Mouse (Mus musculus) frontal cortex, postnatal 14 days (tissue): ENCODE data around the gene Tatdn2.
"Not testable (repeated sequence)": the region's sequence is repeated elsewhere in the genome, so short reads cannot be mapped to it uniquely, and the experiment has no call there.

ENCODE experiments used
- DNase-seq, 2 experiments: peaks; one replicate each; pipeline ENCODE4 v3.0.0; 2022; ENCODE audit warnings: low spot score in 2 of 2

Tatdn2 gene

DNA sequence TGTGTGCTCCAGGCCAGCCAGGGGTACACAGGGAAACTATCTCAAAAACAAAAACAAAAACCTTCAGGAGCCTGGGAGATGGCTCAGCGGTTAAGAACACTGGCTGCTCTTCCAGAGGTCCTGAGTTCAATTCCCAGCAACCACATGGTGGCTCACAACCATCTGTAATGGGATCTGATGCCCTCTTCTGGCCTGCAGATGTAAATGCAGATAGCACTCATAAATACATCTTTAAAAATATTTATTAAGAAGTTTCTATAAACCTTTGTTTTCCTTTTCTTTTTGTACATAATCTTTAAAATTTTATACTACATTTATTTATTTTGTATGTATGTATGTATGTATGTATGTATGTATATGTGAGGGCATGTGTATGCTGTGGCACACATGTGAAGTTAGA is 24.8 kb upstream of the Tatdn2 start:
- DNase-seq: not testable (repeated sequence)

DNA sequence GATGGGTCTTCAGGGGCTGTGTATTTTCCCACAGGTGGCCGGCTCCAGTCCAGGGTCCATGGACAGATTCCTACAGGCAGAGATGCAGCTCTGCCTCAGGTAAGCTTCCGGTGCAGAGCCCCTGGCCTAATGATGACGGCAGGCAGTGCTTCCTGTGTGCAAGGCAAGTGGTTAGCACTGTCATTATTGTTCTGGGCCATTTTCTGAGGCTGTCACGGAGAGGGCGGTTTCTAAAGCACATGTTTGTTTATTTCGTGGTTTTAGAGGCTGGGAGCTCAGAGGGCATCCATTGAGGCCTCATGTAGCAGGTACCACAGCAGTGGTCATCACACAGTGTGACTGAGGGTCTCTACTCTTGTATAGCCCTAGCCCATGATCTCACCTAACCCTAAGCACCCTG is 23.9 kb upstream of the Tatdn2 start:
- no peak for DNase-seq

DNA sequence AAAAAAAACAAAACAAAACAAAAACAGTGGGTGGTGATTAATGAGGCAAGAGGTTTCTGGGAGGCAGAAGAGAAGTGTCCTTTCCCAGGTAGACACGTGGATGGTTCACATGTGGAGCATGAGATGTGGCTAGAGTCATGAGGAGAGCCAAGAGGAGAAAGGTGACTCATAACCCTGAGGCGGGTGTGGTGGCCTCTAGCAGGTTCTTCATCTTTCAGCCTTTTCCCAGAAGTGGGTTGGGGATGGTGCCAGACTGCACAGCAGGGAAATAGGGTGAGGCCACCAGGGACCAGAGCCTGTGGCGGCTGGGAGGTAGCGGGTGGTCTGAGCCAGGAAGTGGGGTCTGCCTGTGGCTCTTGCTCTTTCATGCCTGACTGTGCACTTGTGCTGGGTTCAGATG is 21.6 kb upstream of the Tatdn2 start:
- no peak for DNase-seq

DNA sequence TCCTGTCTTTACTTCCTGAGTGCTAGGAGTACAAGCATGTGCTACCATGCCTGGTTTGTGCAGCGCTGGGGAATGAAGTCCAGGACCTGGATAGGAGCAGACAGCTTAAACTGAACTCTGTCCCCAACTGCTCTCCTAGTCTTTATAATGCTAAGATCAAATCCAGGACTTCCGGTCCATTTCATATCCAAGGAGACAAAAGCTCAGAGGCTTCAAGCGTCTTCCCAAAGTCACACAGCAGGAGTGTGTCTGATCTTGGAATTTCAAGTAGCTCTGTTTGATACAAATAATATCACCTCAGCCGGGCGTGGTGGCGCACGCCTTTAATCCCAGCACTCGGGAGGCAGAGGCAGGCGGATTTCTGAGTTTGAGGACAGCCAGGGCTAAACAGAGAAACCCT is 20.9 kb upstream of the Tatdn2 start:
- DNase-seq: no peak

DNA sequence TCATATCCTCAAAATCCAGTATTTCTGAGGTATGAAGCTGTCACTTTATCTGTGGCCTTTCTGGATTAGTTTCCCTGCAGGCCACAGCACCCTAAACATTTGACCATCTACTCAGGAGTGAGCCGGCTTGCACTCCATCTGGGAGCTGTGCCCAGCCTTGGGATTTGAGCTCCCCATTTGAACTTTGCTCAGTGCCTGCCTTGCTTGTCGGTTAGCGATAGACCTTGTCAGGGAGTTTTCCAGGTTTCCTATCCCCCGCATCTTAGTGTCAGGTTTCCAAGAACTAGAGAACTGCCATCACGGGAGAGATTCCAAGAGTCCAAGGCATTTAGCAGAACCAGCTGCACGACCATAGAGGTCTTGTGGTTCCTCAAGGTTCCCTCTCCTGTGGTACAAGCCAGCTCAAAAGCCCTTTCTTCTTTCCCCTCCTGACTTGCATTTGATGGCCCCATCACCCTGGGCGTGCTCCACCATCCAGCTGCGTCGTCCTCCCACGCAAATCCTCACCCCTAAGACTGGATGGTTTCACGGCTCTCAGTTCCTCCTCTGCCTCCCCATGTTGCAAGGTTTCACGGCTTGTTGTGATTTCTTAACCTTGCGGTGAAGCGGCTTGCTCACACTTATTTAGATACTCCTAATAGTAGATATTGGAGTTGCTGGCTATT is 19.6 kb upstream of the Tatdn2 start:
- DNase-seq: no peak

DNA sequence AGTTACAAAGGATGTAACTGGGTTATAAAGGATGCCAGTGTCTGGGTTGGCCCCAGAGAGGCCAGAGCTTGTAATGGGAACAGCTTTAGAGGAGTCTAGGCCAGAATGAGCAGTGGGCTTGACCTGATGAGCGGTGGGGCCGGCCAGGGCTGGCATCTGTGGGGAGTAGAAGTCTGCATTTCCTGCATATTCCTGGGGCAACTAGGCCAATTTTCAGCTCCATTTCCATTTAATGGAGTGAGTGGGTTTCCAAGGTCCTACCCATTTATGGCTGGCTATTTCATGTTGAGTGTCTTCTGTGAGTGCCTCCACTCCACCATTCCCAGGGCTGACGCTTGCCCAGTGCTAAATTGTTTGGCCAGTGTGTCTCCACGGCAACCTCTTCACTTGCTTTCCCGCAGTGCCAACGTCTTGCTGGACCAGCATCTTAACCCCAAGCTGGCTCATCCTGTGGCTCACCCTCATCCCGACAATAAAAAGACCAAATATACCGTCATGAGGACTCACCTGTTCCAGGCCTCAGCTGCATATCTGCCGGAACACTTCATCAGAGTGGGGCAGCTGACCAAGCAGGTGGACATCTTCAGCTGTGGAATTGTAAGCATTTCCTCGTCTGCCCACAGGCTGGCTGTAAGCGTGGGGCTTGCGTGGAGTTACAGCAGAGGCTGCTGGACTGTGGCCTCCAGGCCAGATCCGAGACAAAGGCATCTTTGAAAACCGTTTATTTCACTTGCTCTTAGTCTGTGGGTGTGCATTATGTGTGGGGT is 18.4 kb upstream of the Tatdn2 start:
- DNase-seq: no peak

DNA sequence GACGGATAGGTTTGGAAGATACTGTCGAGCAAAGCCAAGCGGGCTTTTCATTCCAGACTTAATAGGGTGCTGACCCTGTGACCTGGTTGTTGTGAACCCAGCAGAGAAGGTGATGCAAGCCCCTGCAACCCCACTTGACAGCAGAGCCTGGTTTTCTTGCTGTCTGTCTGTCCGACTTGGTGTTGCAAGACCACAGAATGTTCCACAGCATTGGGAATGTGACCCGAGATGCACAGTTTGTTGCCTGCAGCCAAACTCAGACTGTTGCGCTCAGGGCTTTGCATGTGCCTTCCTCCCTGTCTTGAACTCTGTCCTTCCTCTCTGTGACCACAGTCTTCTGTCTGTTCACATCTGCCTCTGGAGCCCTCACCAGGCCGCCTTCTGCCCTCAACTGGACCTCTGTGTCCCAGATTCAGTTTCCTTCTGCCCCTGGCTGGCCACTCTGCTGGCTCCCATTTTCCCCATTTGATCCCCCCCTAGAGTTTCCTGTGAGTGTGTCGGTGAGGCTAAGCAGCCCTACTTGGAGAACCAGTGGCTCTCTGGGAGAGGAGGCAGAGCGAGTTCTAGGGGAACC is 16.8 kb upstream of the Tatdn2 start:
- no peak for DNase-seq

DNA sequence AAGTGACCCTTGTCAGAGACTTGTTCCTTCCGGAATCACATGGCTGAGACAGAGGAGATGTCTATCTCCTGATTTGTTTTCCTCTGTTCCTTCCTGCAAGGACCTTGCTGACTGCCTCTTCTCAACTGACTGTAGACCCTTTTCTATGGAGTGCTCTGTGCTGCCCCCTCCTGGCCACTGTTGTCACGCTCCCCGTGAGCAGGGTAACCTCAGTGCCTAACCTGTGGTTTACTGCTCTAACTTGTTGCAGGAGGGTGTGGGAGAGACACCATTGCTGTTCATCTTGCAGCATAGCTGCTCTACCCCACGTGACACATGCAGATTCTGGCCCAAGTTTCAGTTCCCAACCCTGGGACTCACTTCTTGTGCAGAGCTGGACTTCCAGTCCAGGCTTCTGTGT is 15.6 kb upstream of the Tatdn2 start:
- DNase-seq: peak; percentile 62 to 76

DNA sequence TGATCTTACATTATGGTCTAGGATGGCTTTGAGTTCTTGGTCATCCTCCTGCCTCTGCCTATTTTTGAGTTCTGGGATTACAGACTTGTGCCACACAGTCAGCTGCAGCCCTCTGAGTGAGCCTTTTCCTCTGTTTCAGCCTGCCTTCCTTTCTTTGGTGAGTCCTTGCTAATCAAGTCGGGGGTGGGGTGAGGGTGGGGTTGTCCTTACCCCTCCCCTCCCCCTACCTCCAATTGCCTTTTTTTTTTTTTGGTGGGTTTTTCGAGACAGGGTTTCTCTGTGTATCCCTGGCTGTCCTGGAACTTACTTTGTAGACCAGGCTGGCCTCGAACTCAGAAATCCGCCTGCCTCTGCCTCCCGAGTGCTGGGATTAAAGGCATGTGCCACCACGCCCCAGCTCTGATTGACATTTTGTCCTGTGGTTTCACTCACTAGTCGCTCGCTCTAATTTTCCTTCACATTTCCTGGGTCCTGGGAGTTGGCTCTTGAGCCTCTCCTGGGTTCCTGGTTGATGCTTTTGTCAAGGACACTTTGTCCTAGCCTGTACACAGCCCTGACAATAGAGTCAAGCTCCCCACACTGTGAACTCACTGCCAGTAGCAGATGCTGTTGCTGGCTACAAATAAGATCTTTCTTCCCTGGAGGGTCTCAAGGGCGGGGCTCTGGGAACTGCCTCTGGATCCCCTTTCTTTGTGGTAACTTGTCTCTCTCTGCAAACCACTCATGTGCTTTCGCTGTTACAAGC is 13.6 kb upstream of the Tatdn2 start:
- DNase-seq: no peak

DNA sequence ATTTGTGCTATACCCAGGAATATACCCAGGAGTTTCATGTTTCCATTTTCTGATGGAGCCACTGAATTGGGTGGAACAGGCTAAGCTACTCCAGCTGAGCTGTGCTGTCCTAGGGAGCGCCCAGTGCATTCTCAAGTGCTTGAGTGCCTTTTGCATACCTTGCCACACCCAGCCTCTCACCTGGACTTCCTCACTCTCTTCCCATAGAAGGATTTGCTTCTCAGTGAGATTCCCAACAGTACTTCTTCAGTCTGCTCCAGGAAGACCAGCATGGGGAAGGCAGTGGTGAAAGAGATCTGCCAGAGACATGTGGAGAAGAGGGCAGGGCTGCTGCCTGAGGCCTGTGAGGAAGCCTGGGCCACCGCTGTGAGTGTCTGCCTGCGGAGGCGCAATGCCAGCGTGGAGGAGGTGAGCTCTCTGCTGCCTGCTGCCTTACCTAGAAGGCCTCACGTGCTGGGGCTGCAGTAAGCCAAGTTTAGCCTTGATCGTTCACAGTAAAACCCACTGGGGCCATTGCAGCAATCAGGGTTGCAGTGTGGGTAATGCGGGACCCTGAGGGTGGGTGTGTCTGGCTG is 10.2 kb upstream of the Tatdn2 start:
- DNase-seq: no peak

DNA sequence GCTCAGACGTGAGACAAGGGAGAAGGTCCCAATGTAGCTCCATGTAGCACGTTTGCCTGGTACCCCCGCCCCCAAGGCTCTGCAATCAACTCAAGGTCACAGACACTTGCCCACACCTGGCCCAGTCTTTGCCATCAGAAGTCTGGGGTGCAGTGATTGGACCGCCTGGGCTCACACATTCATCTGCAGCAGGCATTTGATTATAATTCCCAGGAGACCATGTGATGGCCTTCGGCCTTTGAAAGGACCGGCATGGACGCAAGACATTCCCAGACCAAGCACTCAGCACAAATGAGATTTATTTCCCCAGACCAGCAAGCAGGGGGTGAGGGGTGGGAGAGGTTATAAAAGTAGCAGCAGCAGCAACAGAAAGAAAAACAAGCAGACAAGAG is 6.8 kb upstream of the Tatdn2 start:
- no peak for DNase-seq

DNA sequence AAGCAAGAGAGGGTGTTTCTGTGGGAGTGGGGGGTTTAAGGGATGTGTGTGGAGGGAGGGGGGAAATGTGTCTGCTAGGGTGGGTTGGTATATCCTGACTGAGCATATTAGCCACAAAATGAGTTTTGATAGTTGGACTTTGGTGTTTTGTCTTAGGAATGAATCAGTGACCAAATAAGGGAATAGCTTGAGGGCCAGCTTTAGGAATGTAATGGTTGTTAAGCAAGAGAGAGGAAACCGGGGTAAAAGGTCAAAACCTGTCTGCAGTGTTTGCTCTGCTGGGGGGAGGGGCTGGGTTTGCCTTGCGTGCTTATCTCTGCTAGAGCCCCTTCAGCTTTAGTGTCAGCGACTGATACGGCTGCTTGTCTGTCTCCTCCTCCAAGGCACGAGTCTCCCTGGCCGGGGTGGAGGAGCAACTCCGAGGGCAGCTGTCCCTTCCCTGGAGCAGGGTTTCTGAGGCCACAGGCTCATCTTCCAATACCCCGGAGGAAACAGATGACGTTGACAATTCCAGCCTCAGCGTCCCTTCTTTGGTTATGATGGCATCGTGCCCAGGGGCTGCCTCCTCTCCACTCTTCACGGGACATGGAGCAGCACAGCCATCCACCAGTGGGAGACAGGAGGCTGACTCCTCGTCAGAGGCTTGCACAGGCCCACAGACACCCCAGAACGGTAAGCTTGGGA is 6.3 kb upstream of the Tatdn2 start:
- DNase-seq: no peak

DNA sequence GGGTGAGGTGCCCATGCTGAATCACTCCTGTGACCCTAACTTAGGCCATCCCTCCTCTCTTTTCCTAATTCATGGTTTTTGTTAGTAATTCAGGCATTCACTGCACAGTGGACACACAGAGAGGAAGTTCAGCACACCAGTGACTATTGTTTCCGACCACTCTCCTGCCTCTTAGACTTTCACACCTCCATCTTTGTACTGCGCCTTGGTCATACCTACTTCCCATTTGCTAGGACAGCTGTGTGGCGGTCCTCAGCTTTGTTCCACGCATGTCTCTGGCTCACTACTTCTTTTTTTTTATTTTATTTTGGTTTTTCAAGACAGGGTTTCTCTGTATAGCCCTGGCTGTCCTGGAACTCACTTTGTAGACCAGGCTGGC is 5.8 kb upstream of the Tatdn2 start:
- no peak for DNase-seq

DNA sequence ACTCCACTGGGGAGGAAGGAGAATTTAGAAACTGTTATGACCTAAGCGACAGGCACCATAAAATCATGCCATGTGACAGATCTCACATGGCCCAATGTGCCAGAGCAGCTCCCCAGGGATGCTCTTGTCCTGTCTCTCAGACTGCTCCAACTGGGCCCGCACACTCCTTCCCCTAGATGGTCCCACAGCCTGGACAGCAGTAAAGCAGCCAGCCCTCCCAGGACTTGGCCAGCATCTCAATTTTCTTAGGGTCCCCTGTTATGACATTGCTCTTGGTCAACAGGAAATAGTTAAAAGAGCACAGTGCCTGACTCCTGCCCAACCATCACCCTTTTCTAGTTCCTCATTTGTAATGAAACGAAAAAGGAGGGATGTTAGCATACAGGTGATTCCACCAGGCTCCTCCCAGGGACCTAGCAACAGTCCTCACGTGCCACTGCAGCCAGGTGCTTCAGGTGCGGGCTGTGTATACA is 4.2 kb upstream of the Tatdn2 start:
- DNase-seq: no peak

DNA sequence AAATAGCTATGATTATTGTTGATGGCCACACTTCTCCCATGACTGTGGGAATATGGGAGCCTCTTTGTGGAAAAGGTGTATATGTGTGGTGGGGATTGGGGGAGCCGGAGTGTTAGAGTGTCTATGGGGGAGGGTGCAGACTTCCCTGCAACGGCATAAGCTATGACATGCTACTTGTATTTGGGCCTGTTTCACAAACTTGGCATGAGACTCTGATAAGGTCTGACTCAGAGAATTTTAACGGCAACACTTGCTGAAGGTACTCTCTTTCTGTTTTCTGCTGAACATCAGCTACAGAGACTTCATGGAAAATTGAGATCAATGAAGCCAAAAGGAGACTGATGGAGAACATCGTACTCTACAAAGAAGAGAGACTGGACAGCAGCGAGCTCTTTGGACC is 3.5 kb upstream of the Tatdn2 start:
- DNase-seq: no peak

DNA sequence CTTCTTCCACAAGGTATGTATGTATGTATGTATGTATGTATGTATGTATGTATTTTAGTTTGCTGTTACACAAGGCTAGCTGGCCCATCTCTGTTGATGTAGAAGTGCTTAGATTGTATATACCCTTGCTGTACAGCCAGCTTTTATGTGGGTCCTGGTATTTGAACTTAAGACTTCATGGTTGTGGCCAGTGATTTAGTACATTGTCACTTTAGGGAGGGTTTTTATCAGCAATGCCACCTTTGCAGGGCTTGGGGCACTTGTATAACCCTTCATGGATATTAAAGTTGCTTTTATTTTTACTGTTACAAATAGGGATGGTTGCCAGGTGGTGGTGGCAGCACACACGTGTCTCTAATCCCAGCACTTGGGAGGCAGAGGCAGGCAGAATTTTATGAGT is 1.6 kb upstream of the Tatdn2 start:
- no peak for DNase-seq

DNA sequence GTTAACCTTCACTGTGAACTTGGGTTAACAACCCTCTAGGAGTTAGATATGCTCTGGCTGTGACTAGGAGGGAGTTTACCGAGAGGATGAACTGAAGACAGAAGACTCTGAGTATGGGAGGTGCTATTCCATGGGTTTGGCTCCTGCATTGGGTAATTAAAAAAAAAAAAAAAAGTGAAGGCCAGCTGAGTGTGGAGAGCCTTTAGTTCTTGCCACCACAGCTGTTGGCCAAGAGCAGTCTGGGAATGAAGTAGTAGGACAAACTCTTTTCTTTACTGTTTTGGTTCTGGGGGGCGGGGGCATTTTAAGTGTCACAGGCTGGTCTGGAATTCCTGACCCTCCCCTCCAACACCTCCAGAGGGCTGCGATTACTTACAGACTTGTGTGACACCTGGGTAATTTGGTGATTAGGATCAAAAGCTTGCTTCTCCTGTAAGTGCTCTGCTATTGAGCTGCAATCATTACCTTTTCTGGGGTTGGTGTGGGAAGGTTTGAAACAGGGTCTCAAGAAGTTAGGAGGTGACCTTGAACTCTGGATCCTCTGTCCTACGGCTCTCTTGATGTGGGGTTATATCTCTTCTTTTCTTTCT is 989 bp upstream of the Tatdn2 start:
- no peak for DNase-seq

DNA sequence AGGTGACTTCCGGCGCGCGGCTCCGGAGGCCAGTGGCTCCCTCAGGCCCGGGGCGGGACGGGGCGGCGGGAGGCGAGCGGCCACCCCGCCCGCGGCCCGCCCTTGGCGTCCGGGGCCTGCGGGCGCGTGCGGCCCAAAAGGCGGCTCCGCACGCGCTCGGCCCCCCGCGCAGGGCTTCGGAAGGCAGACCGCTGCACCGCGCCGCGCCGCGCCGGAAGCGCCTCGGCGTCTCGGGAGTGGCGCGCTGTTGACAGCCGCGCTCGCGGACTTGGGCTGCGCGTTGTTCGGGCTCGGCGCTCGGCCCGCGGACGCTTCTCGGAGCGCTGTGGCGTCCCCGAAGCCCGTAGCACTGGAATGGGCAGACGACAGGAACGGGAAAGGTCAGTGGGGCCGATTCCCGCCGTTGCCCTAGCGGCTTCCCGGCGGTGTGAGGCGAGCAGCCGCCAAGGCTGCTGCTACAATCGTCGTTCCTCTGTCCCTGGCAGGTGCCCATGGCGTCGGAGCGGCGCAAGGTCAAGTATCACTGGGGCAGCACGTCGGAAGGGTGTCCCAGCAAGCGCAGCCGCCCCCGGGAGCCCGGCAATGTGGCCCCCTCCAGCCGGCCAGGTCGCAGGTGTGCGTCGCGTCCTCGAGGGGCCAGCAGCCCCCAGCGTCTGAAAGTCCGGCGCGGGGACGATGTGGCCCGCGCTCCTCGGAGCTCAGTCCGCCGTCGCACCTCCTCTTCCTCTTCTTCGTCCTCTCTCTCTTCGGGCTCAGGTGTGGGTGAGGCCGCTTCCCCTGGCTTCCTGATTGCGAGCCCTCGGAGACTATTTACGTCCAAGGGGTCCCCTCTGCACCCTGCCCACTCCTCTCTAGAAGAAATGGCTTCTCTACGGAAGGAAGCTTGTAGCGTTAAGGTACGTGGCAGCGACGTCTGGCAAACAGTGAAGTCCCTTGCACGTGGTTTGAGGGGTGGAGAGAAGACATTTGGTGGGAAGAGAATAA is 664 bp downstream of the Tatdn2 start:
- peak in 1 of 2 experiments; percentile 19 for DNase-seq

DNA sequence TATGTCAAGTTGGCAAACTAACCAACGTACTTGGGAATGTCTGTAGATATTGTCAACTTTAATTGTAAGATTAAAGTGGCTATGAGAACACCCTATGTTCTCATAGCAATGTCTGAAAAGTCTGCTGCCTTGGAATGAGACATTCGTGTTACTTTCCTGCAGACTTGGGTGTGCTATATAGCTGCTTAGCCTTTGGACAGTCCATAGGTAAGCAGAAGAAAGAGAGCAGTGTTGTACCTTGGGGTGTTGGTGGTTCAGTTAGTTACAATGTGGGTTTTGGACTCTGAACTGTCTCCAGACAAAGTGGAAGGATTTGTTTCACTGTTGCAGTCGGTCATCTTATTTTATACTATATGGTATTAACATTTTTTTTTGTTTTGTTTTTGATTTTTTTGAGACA is 15.9 kb downstream of the Tatdn2 start:
- DNase-seq: no peak

DNA sequence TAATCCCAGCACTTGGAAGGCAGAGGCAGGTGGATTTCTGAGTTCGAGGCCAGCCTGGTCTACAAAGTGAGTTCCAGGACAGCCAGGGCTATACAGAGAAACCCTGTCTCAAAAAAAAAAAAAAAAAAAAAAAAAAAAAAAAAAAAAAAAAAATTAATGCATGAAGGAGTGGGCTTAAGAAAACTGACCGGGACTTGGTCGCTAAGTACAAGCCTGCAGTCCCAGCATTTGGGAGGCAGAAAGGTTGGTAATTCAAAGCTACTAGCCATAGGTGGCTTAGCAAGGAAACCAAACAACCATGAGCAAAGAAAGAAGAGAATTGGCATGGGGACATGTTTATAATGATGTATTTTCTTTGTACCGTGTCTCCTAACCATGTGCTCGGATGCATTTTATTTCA is 16.5 kb downstream of the Tatdn2 start:
- not testable (repeated sequence) for DNase-seq
